Mouse (Mus musculus) liver, embryonic 11.5 days (tissue): ENCODE data around the gene Zfp280b. TPM values are rescaled to one million over a fixed set of nuclear protein-coding genes. Genes with fewer than 3 reads are reported as not detected.

Experiments used
- ATAC-seq: fragments of 200-750 bp; cut with Nextera tagmentation; replicated peaks from 2 replicates; pipeline ENCODE4 v1.8.0; 2017; ENCODE audit warnings: moderate number of reproducible peaks, mild to moderate bottlenecking, moderate TSS enrichment, moderate library complexity; ENCODE audit not compliant: low FRiP score
- DNase-seq: peaks from one replicate; pipeline ENCODE4 v3.0.0-alpha.2; 2017; ENCODE audit warnings: low spot score
- H3K27ac ChIP-seq: fragments of 300-500 bp; sonication (generic); 2 replicates; pipeline ENCODE4 v1.5.1; 2014; ENCODE audit warnings: mild to moderate bottlenecking, low read depth, low read length, control low read depth
- H3K27me3 ChIP-seq: fragments of 300-500 bp; sonication (generic); replicated peaks from 2 replicates; pipeline ENCODE4 v1.6.1; 2014; ENCODE audit warnings: low read length, mixed read lengths; ENCODE audit not compliant: control insufficient read depth, insufficient read depth
- H3K36me3 ChIP-seq: fragments of 300-500 bp; sonication (generic); 2 replicates; pipeline ENCODE4 v1.6.1; 2014; ENCODE audit warnings: mild to moderate bottlenecking, low read length, moderate library complexity, mixed read lengths; ENCODE audit not compliant: control insufficient read depth, insufficient read depth
- H3K4me1 ChIP-seq: fragments of 300-500 bp; sonication (generic); replicated peaks from 2 replicates; pipeline ENCODE4 v1.6.1; 2014; ENCODE audit warnings: low read length, mixed read lengths; ENCODE audit not compliant: control insufficient read depth, insufficient read depth
- H3K4me2 ChIP-seq: fragments of 300-500 bp; sonication (generic); 2 replicates; pipeline ENCODE4 v1.6.1; 2014; ENCODE audit warnings: mild to moderate bottlenecking, control low read depth, moderate library complexity
- H3K4me3 ChIP-seq: fragments of 300-500 bp; sonication (generic); 2 replicates; pipeline ENCODE4 v1.5.1; 2014; ENCODE audit warnings: low read depth, low read length, control low read depth
- H3K9ac ChIP-seq: fragments of 300-500 bp; sonication (generic); 2 replicates; pipeline ENCODE4 v1.6.1; 2014; ENCODE audit warnings: low read depth, low read length, control low read depth
- H3K9me3 ChIP-seq: fragments of 300-500 bp; sonication (generic); 2 replicates; pipeline ENCODE4 v1.6.1; 2016; ENCODE audit warnings: low read length, inconsistent platforms, mixed read lengths; ENCODE audit not compliant: control insufficient read depth
- WGBS: fragments of 180-500 bp; shearing (Covaris S2); extraction: QIAGEN DNeasy Blood & Tissue Kit; methylation state at CpG from one replicate; pipeline ENCODE4 v1.1.7; 2014; 5-methylcytosine and 5-hydroxymethylcytosine counted together
- polyA plus RNA-seq: library from polyadenylated mRNA; unstranded; fragments of >200 nt; fragmentation: Nextera tagmentation; extraction: Ambion mirVana; gene quantifications from 2 replicates; pipeline ENCODE4 v1.2.1, GENCODE M21; 2014

Zfp280b gene
- polyA plus RNA-seq, 1 experiment from 2014 or later, result 31.2 TPM

DNA sequence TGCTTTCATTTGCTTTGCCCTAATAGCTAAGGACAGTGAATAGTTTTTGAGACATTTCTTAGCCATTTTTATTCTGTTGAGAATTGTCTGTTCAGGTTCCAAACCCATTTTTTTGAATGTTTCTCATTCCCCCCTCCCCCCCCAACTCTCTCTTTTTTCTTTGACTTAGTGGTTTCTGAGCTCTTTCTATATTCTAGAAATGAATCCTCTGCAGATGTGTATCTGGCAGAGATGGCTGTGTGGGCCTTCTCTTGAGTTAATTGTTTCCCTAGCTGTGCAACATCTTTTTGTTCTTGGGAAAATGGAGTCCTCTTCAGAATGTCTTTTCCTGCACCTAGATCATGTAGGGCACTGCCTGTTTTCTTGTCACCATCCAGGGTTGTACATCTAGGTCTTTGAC, 2.8 kb downstream of the Zfp280b start:
- peaks cover 24% of the 10 kb centered on the region for H3K36me3 ChIP-seq
- peaks cover 9% of the 10 kb centered on the region for H3K4me1 ChIP-seq
- H3K27me3 ChIP-seq, result no peaks in the 10 kb centered on the region
- no peak overlapping the region for H3K4me2 ChIP-seq
- H3K27ac ChIP-seq, result no peak overlapping the region
- no peaks in the 10 kb centered on the region for H3K9me3 ChIP-seq
- no peak for DNase-seq
- no peak overlapping the region for H3K4me3 ChIP-seq
- no peak overlapping the region for H3K9ac ChIP-seq
- no peak for ATAC-seq

DNA sequence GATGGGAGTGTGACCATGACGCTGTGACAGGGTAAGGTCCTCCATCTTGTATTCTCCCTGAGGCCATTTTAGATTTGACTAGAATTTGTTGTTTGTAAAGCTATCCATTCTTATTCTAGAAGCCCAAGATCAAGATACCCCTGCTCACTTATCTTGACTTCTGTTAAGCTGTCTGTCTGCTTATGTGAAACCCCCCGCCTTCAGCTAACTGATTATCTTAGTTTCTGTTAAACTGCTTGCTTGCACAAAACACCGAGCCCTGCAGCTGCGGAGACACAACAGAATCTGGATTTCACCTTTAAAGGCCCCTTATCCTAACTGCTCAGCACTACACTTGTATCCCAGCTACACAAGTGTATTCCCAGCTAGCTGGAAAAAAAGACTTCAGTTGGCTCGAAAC, 4.5 kb downstream of the Zfp280b start:
- Histone ChIP-seq H3K27ac (no peak overlapping the region), H3K9ac (no peak overlapping the region), H3K4me2 (no peak overlapping the region), H3K36me3 (peaks cover 33% of the 10 kb centered on the region), H3K4me1 (peaks cover 9% of the 10 kb centered on the region), H3K4me3 (no peak overlapping the region), H3K9me3 (no peaks in the 10 kb centered on the region), H3K27me3 (no peaks in the 10 kb centered on the region)
- no peak for ATAC-seq
- no peak for DNase-seq
- 80% methylated on average over 5 of the region's 5 CpGs for WGBS

DNA sequence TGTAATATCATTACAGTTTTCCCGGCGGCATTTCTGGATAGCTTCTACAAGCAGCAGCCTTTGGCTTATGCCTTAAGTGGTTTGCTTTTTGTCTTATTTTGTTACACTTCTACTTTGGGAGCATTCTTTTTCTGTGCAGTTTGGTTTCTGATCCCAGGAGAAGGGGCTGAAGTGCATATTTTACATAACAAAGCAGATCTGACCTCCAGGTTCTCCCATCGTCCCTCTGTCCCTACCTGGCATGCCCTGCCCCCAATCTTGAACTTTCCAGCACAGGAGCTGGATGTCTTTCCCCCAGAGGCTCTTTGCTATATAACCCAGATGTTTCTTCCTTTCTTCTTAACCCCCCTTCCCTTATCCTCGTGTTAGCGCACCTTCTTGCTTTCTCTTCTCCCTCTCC, 12.9 kb downstream of the Zfp280b start:
- H3K4me1 ChIP-seq, result no peaks in the 10 kb centered on the region; the same call in 1 of the 2 replicates
- H3K4me3 ChIP-seq, result no peak overlapping the region
- no peak for DNase-seq
- H3K36me3 ChIP-seq, result peaks cover 7% of the 10 kb centered on the region
- 49% methylated on average over 5 of the region's 5 CpGs for whole genome bisulfite sequencing
- H3K27ac ChIP-seq, result peak overlapping the region; percentile 43; the same call in 1 of the 2 replicates
- H3K9me3 ChIP-seq, result no peaks in the 10 kb centered on the region
- H3K27me3 ChIP-seq, result no peaks in the 10 kb centered on the region
- ATAC-seq, result no peak
- no peak overlapping the region for H3K4me2 ChIP-seq
- H3K9ac ChIP-seq, result no peak overlapping the region

DNA sequence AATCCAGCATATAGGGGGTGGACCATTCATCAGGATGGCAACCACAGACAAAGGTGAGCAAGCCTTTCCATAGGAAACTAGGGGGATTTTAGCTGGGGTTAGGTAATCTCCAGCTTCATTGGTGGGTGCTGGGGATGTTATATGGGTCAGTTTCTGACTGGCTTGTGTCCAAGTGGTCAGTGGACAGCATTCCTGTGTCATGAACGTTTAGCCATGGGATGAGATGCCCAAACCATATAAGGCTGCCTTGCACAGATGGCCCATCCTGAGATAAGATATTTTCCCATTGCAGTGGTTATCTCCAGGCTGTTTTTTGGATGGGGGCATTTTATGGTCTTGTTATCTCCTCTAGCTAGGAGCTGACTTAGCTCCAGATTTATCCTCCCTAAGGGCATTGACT, 14.3 kb downstream of the Zfp280b start:
- 10% methylated on average over 1 of the region's 1 CpGs for WGBS
- peak overlapping the region; percentile 12; the same call in 1 of the 2 replicates for H3K4me2 ChIP-seq
- peak overlapping the region; percentile 55 for H3K27ac ChIP-seq
- ATAC-seq (no peak), DNase-seq (no peak)
- no peaks in the 10 kb centered on the region; the same call in 1 of the 2 replicates for H3K4me1 ChIP-seq
- no peak overlapping the region for H3K9ac ChIP-seq
- H3K27me3 ChIP-seq, result no peaks in the 10 kb centered on the region
- H3K36me3 ChIP-seq, result no peaks in the 10 kb centered on the region; the same call in 1 of the 2 replicates
- H3K9me3 ChIP-seq, result no peaks in the 10 kb centered on the region
- H3K4me3 ChIP-seq, result no peak overlapping the region

DNA sequence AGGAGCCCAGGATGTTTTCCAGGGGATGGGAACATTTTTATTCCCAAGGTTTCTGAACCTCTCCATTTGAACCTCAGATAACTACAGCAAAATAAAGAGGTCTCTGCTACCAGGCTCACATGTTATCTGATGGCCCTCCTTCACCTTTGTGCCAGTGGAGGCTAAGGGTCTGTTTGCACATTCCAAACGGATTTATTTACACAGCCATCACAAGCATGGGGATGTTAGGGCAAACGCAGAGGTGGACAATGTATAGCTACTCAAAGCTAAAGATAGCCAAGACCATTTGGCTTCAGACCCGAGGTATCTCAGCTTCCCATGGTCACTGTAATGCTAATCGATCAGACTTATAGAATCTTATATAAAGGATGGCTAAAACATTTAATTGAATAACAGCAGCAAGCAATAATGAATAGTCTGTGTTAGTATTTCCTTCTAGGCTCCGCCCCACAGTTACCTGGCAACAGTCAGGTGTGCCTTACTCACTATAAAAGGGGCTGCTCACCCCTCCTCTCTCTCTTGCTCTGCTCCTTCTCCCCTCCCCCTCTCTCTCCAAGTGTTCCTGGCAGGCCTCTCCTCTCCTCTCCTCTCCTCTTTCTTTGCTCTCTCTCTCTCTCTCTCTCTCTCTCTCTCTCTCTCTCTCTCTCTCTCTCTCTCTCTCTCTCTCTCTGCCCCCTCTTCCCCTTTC, 14.9 kb downstream of the Zfp280b start:
- Histone ChIP-seq H3K4me3 (no peak overlapping the region), H3K36me3 (no peaks in the 10 kb centered on the region; the same call in 1 of the 2 replicates), H3K9me3 (no peaks in the 10 kb centered on the region), H3K27ac (peak overlapping the region; percentile 55; the same call in 1 of the 2 replicates), H3K27me3 (no peaks in the 10 kb centered on the region), H3K4me1 (no peaks in the 10 kb centered on the region; the same call in 1 of the 2 replicates), H3K4me2 (peak overlapping the region; percentile 12; the same call in 1 of the 2 replicates), H3K9ac (no peak overlapping the region)
- DNase-seq (no peak), ATAC-seq (peak; percentile 57; the same call in 1 of the 2 replicates)
- WGBS, result 38% methylated on average over 5 of the region's 5 CpGs

DNA sequence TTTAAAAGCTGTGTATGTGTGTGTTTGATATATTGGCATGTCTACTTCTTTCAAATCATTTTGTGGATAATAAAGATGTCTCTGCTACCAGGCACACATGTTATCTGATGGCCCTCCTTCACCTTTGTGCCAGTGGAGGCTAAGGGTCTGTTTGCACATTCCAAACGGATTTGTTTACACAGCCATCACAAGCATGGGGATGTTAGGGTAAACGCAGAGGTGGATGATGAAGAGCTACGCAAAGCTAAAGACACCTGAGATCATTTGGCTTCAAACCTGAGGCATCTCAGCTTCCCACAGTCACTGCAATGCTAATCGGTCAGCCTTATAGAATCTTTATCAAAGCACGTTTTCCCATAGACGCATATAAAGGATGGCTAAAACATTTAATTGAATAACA, 16.5 kb downstream of the Zfp280b start:
- H3K9me3 ChIP-seq, result no peaks in the 10 kb centered on the region
- no peak overlapping the region for H3K4me3 ChIP-seq
- no peaks in the 10 kb centered on the region for H3K27me3 ChIP-seq
- 44% methylated on average over 6 of the region's 6 CpGs for WGBS
- DNase-seq (no peak), ATAC-seq (no peak)
- no peaks in the 10 kb centered on the region; the same call in 1 of the 2 replicates for H3K36me3 ChIP-seq
- H3K4me1 ChIP-seq, result no peaks in the 10 kb centered on the region; the same call in 1 of the 2 replicates
- H3K27ac ChIP-seq, result no peak overlapping the region
- no peak overlapping the region for H3K9ac ChIP-seq
- H3K4me2 ChIP-seq, result no peak overlapping the region

DNA sequence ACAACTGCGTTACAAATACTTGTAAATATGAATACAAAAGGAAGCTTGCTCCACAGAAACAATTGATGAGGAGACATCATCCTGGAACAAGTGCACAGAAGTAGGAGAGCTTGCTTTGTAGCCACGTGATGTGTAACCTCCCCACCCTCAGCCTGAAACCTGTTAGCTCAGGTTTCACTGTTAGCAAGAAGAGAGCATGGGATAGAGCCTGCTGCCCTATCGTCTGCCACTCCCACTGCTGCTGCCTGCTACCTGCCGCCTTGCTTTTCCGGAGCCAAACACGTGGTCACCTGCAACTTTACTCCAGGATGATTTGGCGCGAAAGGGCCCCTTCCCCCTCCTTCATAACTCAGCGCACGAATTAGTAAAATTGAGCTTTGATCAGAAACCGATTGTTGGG, 19.4 kb downstream of the Zfp280b start:
- no peak overlapping the region for H3K4me3 ChIP-seq
- H3K9me3 ChIP-seq, result no peaks in the 10 kb centered on the region
- no peak overlapping the region for H3K27ac ChIP-seq
- H3K4me2 ChIP-seq, result no peak overlapping the region
- WGBS, result 76% methylated on average over 11 of the region's 11 CpGs
- no peaks in the 10 kb centered on the region for H3K4me1 ChIP-seq
- DNase-seq, result no peak
- H3K27me3 ChIP-seq, result no peaks in the 10 kb centered on the region
- no peak for ATAC-seq
- no peak overlapping the region for H3K9ac ChIP-seq
- H3K36me3 ChIP-seq, result no peaks in the 10 kb centered on the region; the same call in 1 of the 2 replicates

DNA sequence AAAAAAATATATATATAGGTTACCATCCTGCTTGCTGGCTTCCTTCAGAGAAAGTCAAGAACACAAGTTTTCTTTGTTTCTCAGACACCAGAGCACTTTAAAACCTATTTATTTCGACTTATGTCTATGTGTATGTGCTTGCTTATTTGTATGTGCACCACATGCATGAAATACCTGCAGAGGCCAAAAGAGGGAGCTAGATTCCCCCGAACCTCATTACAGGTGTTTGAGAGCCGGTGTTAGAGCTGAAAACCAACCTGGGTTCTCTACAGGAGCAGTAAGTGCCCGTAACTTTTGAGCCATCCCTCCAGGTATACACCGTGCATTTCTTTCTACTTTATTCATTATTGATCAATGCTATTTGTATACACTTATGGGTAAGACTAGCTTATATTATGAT, 30.0 kb downstream of the Zfp280b start:
- Histone ChIP-seq H3K27ac (no peak overlapping the region), H3K27me3 (no peaks in the 10 kb centered on the region), H3K36me3 (no peaks in the 10 kb centered on the region), H3K4me1 (no peaks in the 10 kb centered on the region), H3K4me3 (no peak overlapping the region), H3K9me3 (no peaks in the 10 kb centered on the region), H3K9ac (no peak overlapping the region), H3K4me2 (no peak overlapping the region)
- 88% methylated on average over 5 of the region's 5 CpGs for WGBS
- no peak for DNase-seq
- ATAC-seq, result no peak
